Mouse (Mus musculus) hindbrain, postnatal 0 days (tissue): ENCODE measurements around the gene Slc8a1. TPM values are rescaled to one million over a fixed set of nuclear protein-coding genes. Genes with fewer than 3 reads are reported as not detected.

Experiments used
- ATAC-seq: fragments of 200-750 bp; cut with Nextera tagmentation; 2 replicates; pipeline ENCODE4 v1.8.0; 2017; ENCODE audit warnings: mild to moderate bottlenecking, moderate TSS enrichment, moderate library complexity
- DNase-seq: peaks from one replicate; pipeline ENCODE4 v3.0.0-alpha.2; 2015; ENCODE audit warnings: low spot score
- H3K27ac ChIP-seq: fragments of 300-500 bp; sonication (generic); 2 replicates; pipeline ENCODE4 v1.5.1; 2014; ENCODE audit warnings: mild to moderate bottlenecking
- H3K27me3 ChIP-seq: fragments of 300-500 bp; sonication (generic); 2 replicates; pipeline ENCODE4 v1.6.1; 2014; ENCODE audit warnings: low read length, mixed read lengths; ENCODE audit not compliant: insufficient read depth
- H3K36me3 ChIP-seq: fragments of 300-500 bp; sonication (generic); 2 replicates; pipeline ENCODE4 v1.6.1; 2014; ENCODE audit warnings: low read length, mixed read lengths; ENCODE audit not compliant: insufficient read depth
- H3K4me1 ChIP-seq: fragments of 300-500 bp; sonication (generic); 2 replicates; pipeline ENCODE4 v1.6.1; 2014; ENCODE audit warnings: antibody characterized with exemption, low read length, mixed read lengths; ENCODE audit not compliant: insufficient read depth
- H3K4me2 ChIP-seq: fragments of 300-500 bp; sonication (generic); 2 replicates; pipeline ENCODE4 v1.6.1; 2014; ENCODE audit warnings: low read depth, mild to moderate bottlenecking, low read length, moderate library complexity, mixed read lengths
- H3K4me3 ChIP-seq: fragments of 300-500 bp; sonication (generic); 2 replicates; pipeline ENCODE4 v1.5.1; 2014; ENCODE audit warnings: low read length
- H3K9ac ChIP-seq: fragments of 300-500 bp; sonication (generic); replicated peaks from 2 replicates; pipeline ENCODE4 v1.6.1; 2014; ENCODE audit warnings: mild to moderate bottlenecking, low read length, moderate library complexity, mixed read lengths
- H3K9me3 ChIP-seq: fragments of 300-500 bp; sonication (generic); 2 replicates; pipeline ENCODE4 v1.6.1; 2016; ENCODE audit warnings: low read length, mixed read lengths
- CTCF ChIP-seq: IDR thresholded peaks from 2 replicates; pipeline ENCODE4 v1.5.1; 2016; ENCODE audit warnings: antibody characterized with exemption, control low read depth, low read depth
- whole genome bisulfite sequencing: fragments of 180-500 bp; shearing (Covaris S2); extraction: QIAGEN DNeasy Blood & Tissue Kit; methylation state at CpG from one replicate; pipeline ENCODE4 v1.1.7; 2014; 5-methylcytosine and 5-hydroxymethylcytosine counted together
- polyA plus RNA-seq: library from polyadenylated mRNA; unstranded; fragments of >200 nt; fragmentation: Nextera tagmentation; extraction: Ambion mirVana; gene quantifications from 2 replicates; pipeline ENCODE4 v1.2.1, GENCODE M21; 2015
- total RNA-seq: library from RNA; depleted of rRNA; stranded (reverse); fragments of >200 nt; gene quantifications from 2 replicates; pipeline ENCODE4 v1.2.3, GENCODE M21; 2014

Slc8a1 gene
- total and polyA plus RNA-seq, 2 experiments from 2014 or later = 21.3 to 121 TPM

- no peak for TF ChIP-seq CTCF
- Histone ChIP-seq H3K4me2 (no peak overlapping the region), H3K4me3 (no peak overlapping the region), H3K9ac (no peak overlapping the region), H3K27ac (no peak overlapping the region), H3K9me3 (no peaks in the 10 kb centered on the region), H3K4me1 (0 out of 2 replicates have a peak, but pooled peaks cover 4% of the 10 kb centered on the region), H3K36me3 (no peaks in the 10 kb centered on the region), H3K27me3 (no peaks in the 10 kb centered on the region)
- no peak for ATAC-seq
- WGBS = 82% methylated on average over 6 of the region's 6 CpGs
- no peak for DNase-seq
Measured at GRCm38 (mm10) chr17:81551856-81552635, 186.1 kb downstream of the Slc8a1 start.

GRCm38 (mm10) chr17:81550864-81551263, 187.3 kb downstream of the Slc8a1 start:
- DNase-seq (no peak), ATAC-seq (no peak)
- H3K9me3 ChIP-seq = no peaks in the 10 kb centered on the region
- no peak for TF ChIP-seq CTCF
- WGBS = 78% methylated on average over 3 of the region's 3 CpGs
- no peak overlapping the region for H3K4me3 ChIP-seq
- no peak overlapping the region for H3K9ac ChIP-seq
- H3K36me3 ChIP-seq = no peaks in the 10 kb centered on the region
- H3K4me1 ChIP-seq = 0 out of 2 replicates have a peak, but pooled peaks cover 4% of the 10 kb centered on the region
- no peaks in the 10 kb centered on the region for H3K27me3 ChIP-seq
- H3K27ac ChIP-seq = no peak overlapping the region
- no peak overlapping the region for H3K4me2 ChIP-seq

- WGBS = 67% methylated on average over 4 of the region's 4 CpGs
Measured at GRCm38 (mm10) chr17:81548016-81548415, 190.2 kb downstream of the Slc8a1 start.

GRCm38 (mm10) chr17:81546525-81546924, 191.7 kb downstream of the Slc8a1 start:
- Histone ChIP-seq H3K27ac (no peak overlapping the region), H3K4me1 (no peaks in the 10 kb centered on the region), H3K36me3 (no peaks in the 10 kb centered on the region), H3K4me3 (no peak overlapping the region), H3K4me2 (no peak overlapping the region), H3K27me3 (no peaks in the 10 kb centered on the region), H3K9ac (no peak overlapping the region), H3K9me3 (no peaks in the 10 kb centered on the region)
- DNase-seq = no peak
- WGBS = 46% methylated on average over 6 of the region's 6 CpGs
- no peak for ATAC-seq
- TF ChIP-seq CTCF = no peak

More at GRCm38 (mm10) chr17:81548016-81548415, 190.2 kb downstream of the Slc8a1 start:
- no peak for ATAC-seq
- H3K4me3 ChIP-seq = no peak overlapping the region
- no peaks in the 10 kb centered on the region for H3K36me3 ChIP-seq
- H3K9ac ChIP-seq = no peak overlapping the region
- no peak for TF ChIP-seq CTCF
- H3K4me1 ChIP-seq = no peaks in the 10 kb centered on the region
- H3K9me3 ChIP-seq = no peaks in the 10 kb centered on the region
- H3K4me2 ChIP-seq = no peak overlapping the region
- DNase-seq = no peak
- no peak overlapping the region for H3K27ac ChIP-seq
- H3K27me3 ChIP-seq = no peaks in the 10 kb centered on the region

GRCm38 (mm10) chr17:81546012-81546411, 192.2 kb downstream of the Slc8a1 start:
- Histone ChIP-seq H3K36me3 (no peaks in the 10 kb centered on the region), H3K9me3 (no peaks in the 10 kb centered on the region), H3K4me3 (no peak overlapping the region), H3K27me3 (no peaks in the 10 kb centered on the region), H3K27ac (no peak overlapping the region), H3K9ac (no peak overlapping the region), H3K4me1 (no peaks in the 10 kb centered on the region), H3K4me2 (no peak overlapping the region)
- 76% methylated on average over 5 of the region's 5 CpGs for WGBS
- ATAC-seq = no peak
- DNase-seq = no peak
- no peak for TF ChIP-seq CTCF

GRCm38 (mm10) chr17:81544926-81545325, 193.3 kb downstream of the Slc8a1 start:
- H3K4me2 ChIP-seq = no peak overlapping the region
- ATAC-seq = no peak
- H3K4me3 ChIP-seq = no peak overlapping the region
- TF ChIP-seq CTCF = no peak
- H3K4me1 ChIP-seq = no peaks in the 10 kb centered on the region
- no peak overlapping the region for H3K9ac ChIP-seq
- no peaks in the 10 kb centered on the region for H3K27me3 ChIP-seq
- 70% methylated on average over 3 of the region's 3 CpGs for WGBS
- H3K36me3 ChIP-seq = no peaks in the 10 kb centered on the region
- no peak for DNase-seq
- H3K27ac ChIP-seq = no peak overlapping the region
- no peaks in the 10 kb centered on the region for H3K9me3 ChIP-seq
